Mouse (Mus musculus) heart, embryonic 14.5 days (tissue): ENCODE results near the gene Ephb2. TPM values are rescaled to one million over a fixed set of nuclear protein-coding genes. Genes with fewer than 3 reads are reported as not detected.

ENCODE experiments used
- ATAC-seq: fragments of 200-750 bp; cut with Nextera tagmentation; 2 replicates; pipeline ENCODE4 v1.8.0; 2017; ENCODE audit warnings: low read depth, moderate TSS enrichment; ENCODE audit not compliant: insufficient number of reproducible peaks, insufficient read depth, low FRiP score
- H3K27ac ChIP-seq, 2 experiments: fragments of 200-500 bp in 1 of 2; fragments of 300-500 bp in 1 of 2; sonication (generic) in 1 of 2; replicated peaks in 1 of 2; 2 replicates each; pipeline ENCODE4 v1.5.1; 2012 to 2014; ENCODE audit warnings: low read depth in 2 of 2, low read length in 2 of 2, control low read depth in 1 of 2, mild to moderate bottlenecking in 1 of 2, mixed read lengths in 1 of 2; ENCODE audit not compliant: control insufficient read depth in 1 of 2, insufficient read depth in 1 of 2
- H3K27me3 ChIP-seq: fragments of 300-500 bp; sonication (generic); 2 replicates; pipeline ENCODE4 v1.6.1; 2014; ENCODE audit warnings: mild to moderate bottlenecking, low read length, control low read depth; ENCODE audit not compliant: control insufficient read depth, insufficient read depth
- H3K36me3 ChIP-seq: fragments of 300-500 bp; sonication (generic); 2 replicates; pipeline ENCODE4 v1.6.1; 2014; ENCODE audit warnings: mild to moderate bottlenecking, control low read depth, low read length, mixed read lengths; ENCODE audit not compliant: control insufficient read depth, insufficient read depth
- H3K4me1 ChIP-seq, 2 experiments: fragments of 200-500 bp in 1 of 2; fragments of 300-500 bp in 1 of 2; sonication (generic) in 1 of 2; 2 replicates each; pipeline ENCODE4 v1.6.1; 2012 to 2014; ENCODE audit warnings: low read length in 2 of 2, control low read depth in 1 of 2, mixed read lengths in 1 of 2; ENCODE audit not compliant: control insufficient read depth in 2 of 2, insufficient read depth in 2 of 2
- H3K4me2 ChIP-seq: fragments of 300-500 bp; sonication (generic); 2 replicates; pipeline ENCODE4 v1.6.1; 2014; ENCODE audit warnings: mild to moderate bottlenecking, low read length
- H3K4me3 ChIP-seq, 2 experiments: fragments of 200-500 bp in 1 of 2; fragments of 300-500 bp in 1 of 2; sonication (generic) in 1 of 2; 2 replicates each; pipeline ENCODE4 v1.5.1; 2012 to 2014; ENCODE audit warnings: low read length in 2 of 2, mild to moderate bottlenecking in 2 of 2, control low read depth in 1 of 2, low read depth in 1 of 2, moderate library complexity in 1 of 2; ENCODE audit not compliant: control insufficient read depth in 1 of 2, insufficient read depth in 1 of 2
- H3K9ac ChIP-seq: fragments of 300-500 bp; sonication (generic); 2 replicates; pipeline ENCODE4 v1.6.1; 2014; ENCODE audit warnings: mild to moderate bottlenecking, low read length
- H3K9me3 ChIP-seq: fragments of 300-500 bp; sonication (generic); 2 replicates; pipeline ENCODE4 v1.6.1; 2016; ENCODE audit warnings: low read length, control low read depth; ENCODE audit not compliant: control insufficient read depth
- WGBS: fragments of 180-500 bp; shearing (Covaris S2); extraction: QIAGEN DNeasy Blood & Tissue Kit; methylation state at CpG from one replicate; pipeline ENCODE4 v1.1.7; 2014; 5-methylcytosine and 5-hydroxymethylcytosine counted together
- polyA plus RNA-seq: library from polyadenylated mRNA; unstranded; fragments of >200 nt; fragmentation: Nextera tagmentation; extraction: Ambion mirVana; gene quantifications from 2 replicates; pipeline ENCODE4 v1.2.1, GENCODE M21; 2014

Ephb2 gene
- polyA plus RNA-seq, 1 experiment from 2014 or later, result 1.6 TPM

DNA sequence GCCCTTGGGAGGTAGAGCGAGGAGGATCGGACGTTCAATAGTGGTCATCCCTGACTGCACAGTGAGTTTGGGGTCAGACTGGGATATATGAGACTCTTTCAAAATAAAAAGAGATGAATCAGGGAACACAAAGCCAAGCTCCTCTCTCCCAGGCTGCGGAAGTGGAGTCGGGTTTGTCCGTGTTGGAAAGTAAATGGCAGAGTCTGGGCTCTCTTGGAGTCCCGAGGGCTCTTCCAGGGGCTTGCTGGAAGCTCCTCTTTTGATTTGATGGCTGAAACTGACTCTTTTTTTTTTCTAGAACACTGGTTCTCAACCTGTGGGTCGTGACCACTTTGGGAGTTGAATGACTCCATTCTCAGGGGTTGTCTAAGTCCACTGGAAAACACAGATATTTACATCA lies 185.5 kb downstream of the Ephb2 start:
- Histone ChIP-seq H3K27me3 (peaks cover 29% of the 10 kb centered on the region), H3K4me3 (no peak overlapping the region), H3K36me3 (no peaks in the 10 kb centered on the region), H3K27ac (no peak overlapping the region), H3K4me2 (no peak overlapping the region), H3K9me3 (peaks cover 6% of the 10 kb centered on the region), H3K9ac (no peak overlapping the region), H3K4me1 (peaks cover 14 to 23% of the 10 kb centered on the region in 2 experiments)
- ATAC-seq, result no peak
- 85% methylated on average over 8 of the region's 8 CpGs for WGBS

DNA sequence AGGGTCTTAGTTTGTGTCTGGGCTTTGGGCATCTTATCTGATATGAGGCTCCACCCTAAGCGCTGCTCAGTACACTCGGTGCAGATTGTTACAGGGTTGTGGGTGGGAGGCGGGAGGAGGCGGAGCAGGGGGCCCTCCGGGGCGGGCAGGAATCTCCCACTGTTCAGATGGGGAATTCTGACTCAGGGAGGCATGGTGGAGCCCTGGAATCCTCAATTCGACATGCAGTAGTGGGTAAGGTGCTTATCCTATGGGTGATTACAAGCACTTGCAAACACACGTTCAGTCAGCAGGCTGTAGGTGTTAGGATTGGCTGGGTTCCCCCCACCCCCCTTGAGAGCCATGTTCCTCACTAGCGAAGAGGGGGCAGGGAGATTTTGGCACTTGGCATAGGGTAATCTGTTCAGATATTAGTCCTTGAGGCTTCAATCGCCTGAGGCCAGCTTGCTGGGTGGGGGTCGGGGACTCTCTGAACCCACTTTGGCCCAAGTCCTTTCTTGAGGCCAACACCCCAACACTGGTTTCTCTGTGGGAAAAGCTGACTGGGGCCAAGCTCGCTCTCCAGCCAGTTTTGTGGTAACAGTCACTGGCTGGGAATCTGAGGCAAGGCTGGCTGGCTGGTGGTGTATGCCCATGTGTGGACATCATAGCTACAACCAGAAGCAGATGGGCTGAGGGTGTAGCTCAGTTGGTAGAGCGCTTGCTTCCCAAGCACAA lies 186.2 kb downstream of the Ephb2 start:
- H3K9ac ChIP-seq, result no peak overlapping the region
- peaks cover 29% of the 10 kb centered on the region for H3K27me3 ChIP-seq
- peaks cover 14 to 23% of the 10 kb centered on the region in 2 experiments for H3K4me1 ChIP-seq
- H3K9me3 ChIP-seq, result peaks cover 6% of the 10 kb centered on the region
- no peak overlapping the region for H3K4me3 ChIP-seq
- WGBS, result 27% methylated on average over 13 of the region's 13 CpGs
- H3K36me3 ChIP-seq, result no peaks in the 10 kb centered on the region
- peak overlapping the region; percentile 49 for H3K4me2 ChIP-seq
- H3K27ac ChIP-seq, result no peak overlapping the region
- ATAC-seq, result no peak

DNA sequence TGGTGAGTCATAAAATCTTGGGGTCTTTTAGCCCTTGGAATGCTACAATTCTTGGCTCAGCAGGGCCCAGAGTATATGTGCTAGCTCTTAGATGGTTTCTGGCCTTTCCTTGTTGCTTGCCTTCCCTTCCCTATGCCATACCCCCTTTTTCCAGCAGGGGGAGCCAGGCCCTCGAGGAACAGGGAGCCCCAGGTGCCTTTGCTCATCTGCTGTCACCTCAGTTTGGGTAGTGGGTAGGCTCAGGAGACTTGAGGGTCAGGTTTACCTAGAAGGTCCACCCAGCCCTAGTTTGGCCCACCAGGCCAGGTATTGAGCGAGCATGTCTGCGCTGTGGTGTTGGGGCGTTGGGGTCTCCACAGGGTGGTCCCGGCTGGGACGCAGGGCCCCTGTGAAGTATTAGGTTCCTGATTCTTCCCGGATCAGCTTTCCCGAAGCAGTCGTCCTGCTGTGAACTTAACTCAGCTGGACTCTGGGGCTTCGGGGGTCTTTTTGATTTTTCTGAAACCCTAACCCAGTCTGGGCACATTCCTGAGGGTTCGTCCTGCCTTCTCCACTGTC lies 186.8 kb downstream of the Ephb2 start:
- H3K9ac ChIP-seq, result no peak overlapping the region
- H3K9me3 ChIP-seq, result peaks cover 6% of the 10 kb centered on the region
- no peak overlapping the region for H3K4me3 ChIP-seq
- ATAC-seq, result no peak
- H3K27ac ChIP-seq, result no peak overlapping the region
- peaks cover 29% of the 10 kb centered on the region for H3K27me3 ChIP-seq
- H3K4me1 ChIP-seq, result peaks cover 14 to 23% of the 10 kb centered on the region in 2 experiments
- peak overlapping the region; percentile 49 for H3K4me2 ChIP-seq
- no peaks in the 10 kb centered on the region for H3K36me3 ChIP-seq
- WGBS, result 8% methylated on average over 11 of the region's 11 CpGs

DNA sequence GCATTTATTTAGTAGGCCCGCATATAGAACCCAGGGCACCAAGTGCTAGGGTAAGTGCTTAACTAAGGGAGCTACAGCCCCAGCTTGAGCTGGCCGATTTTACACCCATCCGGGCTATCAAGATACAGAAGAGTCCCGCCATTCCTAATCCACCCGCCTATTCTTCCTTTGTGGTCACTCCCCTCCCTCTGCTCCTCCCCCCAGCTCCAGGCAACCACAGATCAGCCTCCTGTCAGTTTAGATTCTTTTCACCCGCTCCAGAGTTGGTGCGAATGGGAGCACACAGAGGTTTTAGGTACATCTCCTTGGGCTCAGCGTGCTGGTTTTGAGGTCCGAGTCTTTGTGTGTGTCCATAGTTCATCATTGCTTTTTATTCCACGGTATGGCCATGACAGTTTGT lies 196.9 kb downstream of the Ephb2 start:
- 11% methylated on average over 10 of the region's 10 CpGs for WGBS
- no peak overlapping the region for H3K9ac ChIP-seq
- no peaks in the 10 kb centered on the region for H3K36me3 ChIP-seq
- no peaks in the 10 kb centered on the region for H3K9me3 ChIP-seq
- H3K4me3 ChIP-seq, result no peak overlapping the region
- H3K27ac ChIP-seq, result no peak overlapping the region
- H3K27me3 ChIP-seq, result peaks cover 38% of the 10 kb centered on the region
- H3K4me1 ChIP-seq, result peaks cover 4 to 10% of the 10 kb centered on the region in 2 experiments; a peak in 3 of 4 replicates
- peak overlapping the region; percentile 23; the same call in 1 of the 2 replicates for H3K4me2 ChIP-seq
- ATAC-seq, result no peak

DNA sequence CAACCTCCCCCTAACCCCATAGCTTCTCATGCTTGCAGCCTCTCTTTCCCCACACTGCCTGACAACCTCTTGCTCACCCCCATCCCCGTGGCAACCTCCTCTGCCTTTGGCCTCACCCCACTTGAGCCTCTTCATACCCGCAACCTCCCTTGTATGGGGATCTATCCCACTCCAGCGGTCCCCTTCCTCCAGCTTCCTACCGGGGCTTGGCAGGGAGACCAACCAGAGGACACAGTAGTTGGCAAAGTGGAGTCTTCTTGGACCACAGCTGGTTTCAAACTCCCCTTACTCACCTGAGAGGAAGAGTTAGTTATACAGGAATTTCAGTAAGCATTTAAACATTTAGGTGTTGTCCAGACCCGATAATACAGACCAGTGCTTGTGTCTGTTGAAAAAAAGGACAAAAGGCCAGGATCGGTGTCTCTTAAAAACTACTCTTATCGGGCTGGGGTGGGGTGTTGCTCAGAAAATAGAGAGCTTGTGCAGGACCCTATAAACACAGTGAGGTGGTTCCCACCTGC lies 197.5 kb downstream of the Ephb2 start:
- Histone ChIP-seq H3K4me2 (no peak overlapping the region), H3K27ac (no peak overlapping the region), H3K9ac (no peak overlapping the region), H3K27me3 (peaks cover 38% of the 10 kb centered on the region), H3K4me1 (peaks cover 4 to 10% of the 10 kb centered on the region in 2 experiments; a peak in 3 of 4 replicates), H3K4me3 (no peak overlapping the region), H3K36me3 (no peaks in the 10 kb centered on the region), H3K9me3 (no peaks in the 10 kb centered on the region)
- 35% methylated on average over 7 of the region's 7 CpGs for WGBS
- ATAC-seq, result no peak

DNA sequence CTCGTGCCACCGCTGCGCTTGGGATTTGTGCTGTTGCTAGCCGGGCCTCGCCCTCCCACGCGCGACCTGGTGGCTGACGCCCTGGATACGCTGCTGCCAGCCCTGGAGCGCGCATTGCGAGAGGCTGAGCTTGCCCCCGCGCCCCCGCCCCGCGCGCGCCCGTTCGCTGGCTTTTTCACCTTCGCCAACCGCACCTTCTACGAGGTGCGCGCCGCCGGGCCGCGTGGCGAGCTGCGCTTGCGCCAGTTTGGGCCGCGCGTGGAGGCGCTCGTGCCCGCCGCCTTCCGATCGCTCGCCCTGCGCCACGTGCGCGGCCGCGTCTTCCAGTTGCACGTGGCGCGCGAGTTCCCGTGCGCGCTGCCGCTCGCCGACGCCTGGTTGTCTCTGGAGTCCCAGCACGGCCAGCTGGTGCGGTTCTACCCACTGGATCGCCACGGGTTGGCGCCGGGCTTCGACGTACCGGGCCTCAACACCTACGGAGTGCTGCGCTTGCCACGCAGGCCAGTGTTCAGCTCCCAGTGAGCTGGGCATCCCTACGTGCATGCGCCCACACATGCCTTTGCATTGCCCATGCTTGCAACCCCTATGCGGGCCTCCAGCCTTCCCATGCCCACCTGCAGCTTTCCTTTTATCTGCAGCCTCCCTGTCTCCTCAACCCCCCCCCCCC lies 198.1 kb downstream of the Ephb2 start:
- H3K4me1 ChIP-seq, result peaks cover 4 to 10% of the 10 kb centered on the region in 2 experiments; a peak in 3 of 4 replicates
- WGBS, result 4% methylated on average over 76 of the region's 76 CpGs
- no peak for ATAC-seq

DNA sequence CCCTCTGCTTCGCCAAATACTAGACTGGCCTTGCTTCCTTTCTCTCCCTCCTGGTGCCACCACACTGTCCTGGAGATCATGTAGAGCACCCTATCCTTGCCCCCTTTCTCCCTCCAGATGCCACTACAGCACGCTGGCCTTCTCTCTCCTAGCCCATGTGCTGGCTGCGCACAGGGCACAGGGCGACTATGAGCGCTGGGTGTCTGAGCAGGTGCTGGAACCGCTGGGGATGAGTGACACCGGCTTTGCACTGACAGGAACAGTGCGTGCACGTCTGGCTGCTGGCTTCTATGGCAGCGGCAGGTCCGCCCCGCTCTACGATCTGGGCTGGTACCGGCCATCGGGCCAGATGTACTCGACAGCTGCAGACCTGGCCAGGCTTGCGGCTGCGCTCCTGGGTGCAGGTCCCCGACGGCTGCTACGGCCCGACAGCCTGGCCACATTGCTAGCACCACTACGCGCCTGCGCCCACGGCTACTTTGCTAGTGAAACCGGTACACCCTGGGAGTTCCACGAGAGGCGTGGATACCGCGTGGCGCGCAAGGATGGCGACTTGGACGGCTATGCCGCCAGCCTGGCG lies 198.7 kb downstream of the Ephb2 start:
- Histone ChIP-seq H3K27ac (no peak overlapping the region), H3K9ac (peak overlapping the region; percentile 62), H3K36me3 (no peaks in the 10 kb centered on the region), H3K4me2 (peak overlapping the region; percentile 96), H3K4me1 (peaks cover 4 to 10% of the 10 kb centered on the region in 2 experiments; a peak in 3 of 4 replicates), H3K27me3 (peaks cover 38% of the 10 kb centered on the region), H3K4me3 (peak overlapping the region; percentile 46 to 48), H3K9me3 (no peaks in the 10 kb centered on the region)
- WGBS, result 15% methylated on average over 37 of the region's 37 CpGs
- no peak; the same call in 1 of the 2 replicates for ATAC-seq

More for the DNA sequence above, 198.1 kb downstream of the Ephb2 start:
- no peaks in the 10 kb centered on the region for H3K9me3 ChIP-seq
- peak overlapping the region; percentile 62 for H3K9ac ChIP-seq
- no peak overlapping the region for H3K27ac ChIP-seq
- H3K4me2 ChIP-seq, result peak overlapping the region; percentile 96
- H3K4me3 ChIP-seq, result peak overlapping the region; percentile 46 to 48
- no peaks in the 10 kb centered on the region for H3K36me3 ChIP-seq
- peaks cover 38% of the 10 kb centered on the region for H3K27me3 ChIP-seq
